Mouse (Mus musculus) embryonic fibroblast, embryonic 13.5 days (primary cell): ENCODE data around the gene 1190005I06Rik.

Experiments
- CTCF ChIP-seq: IDR thresholded peaks from 2 replicates; pipeline ENCODE4 v1.5.1; 2011; ENCODE audit warnings: mild to moderate bottlenecking, control low read depth, low read length, moderate library complexity, borderline replicate concordance; ENCODE audit not compliant: insufficient read depth
- POLR2A ChIP-seq: IDR thresholded peaks from 2 replicates; pipeline ENCODE4 v1.6.1; 2011; ENCODE audit warnings: low read depth, mild to moderate bottlenecking, control low read depth, low read length, moderate library complexity

- TF ChIP-seq CTCF, result no peak
- TF ChIP-seq POLR2A, result no peak
Observed at GRCm38 (mm10) chr8:120598579-120598978, 48.9 kb downstream of the 1190005I06Rik start.
